Mouse (Mus musculus): ENCODE data around the gene Herpud1.

- TF ChIP-seq POLR2A (IDR thresholded peaks at IDR 0.05; ENCODE audit: low read depth, low read length): no peak
- TF ChIP-seq CTCF (conservative IDR thresholded peaks at IDR 0.05; ENCODE audit: insufficient read depth, insufficient read length, low read depth, low read length): no peak
These were observed 49.3 kb downstream of the Herpud1 start for GRCm38 (mm10) chr8:94435397-94436111.
